Mouse (Mus musculus): ENCODE results near the gene Klf7.
A peak's percentile ranks its signal among the peaks of the same experiment; 100 is the strongest.

The Klf7 gene

GRCm38 (mm10) chr1:64066320-64067254, 55.5 kb downstream of the Klf7 start:
- DNase-seq (ENCODE audit: low spot score in 2 of 2), result peak in 1 of 2 experiments; percentile 46

GRCm38 (mm10) chr1:64061488-64061887, 60.6 kb downstream of the Klf7 start:
- no peak for DNase-seq (ENCODE audit: low spot score in 2 of 2)

GRCm38 (mm10) chr1:64060699-64061454, 61.2 kb downstream of the Klf7 start:
- DNase-seq (ENCODE audit: low spot score in 2 of 2), result no peak

GRCm38 (mm10) chr1:64060116-64060515, 62.0 kb downstream of the Klf7 start:
- DNase-seq (ENCODE audit: low spot score in 2 of 2), result no peak

GRCm38 (mm10) chr1:64056541-64056940, 65.5 kb downstream of the Klf7 start:
- DNase-seq (ENCODE audit: low spot score in 2 of 2), result no peak

- no peak for DNase-seq (ENCODE audit: low spot score in 2 of 2)
These were observed 66.1 kb downstream of the Klf7 start for GRCm38 (mm10) chr1:64055978-64056377.

GRCm38 (mm10) chr1:64055210-64055609, 66.9 kb downstream of the Klf7 start:
- DNase-seq (ENCODE audit: low spot score in 2 of 2), result no peak

GRCm38 (mm10) chr1:64052069-64052750, 69.9 kb downstream of the Klf7 start:
- no peak for DNase-seq (ENCODE audit: low spot score in 2 of 2)

GRCm38 (mm10) chr1:64048567-64048966, 73.5 kb downstream of the Klf7 start:
- DNase-seq (ENCODE audit: low spot score in 2 of 2), result no peak

- DNase-seq (ENCODE audit: low spot score in 2 of 2), result no peak
These were observed 75.3 kb downstream of the Klf7 start for GRCm38 (mm10) chr1:64046802-64047156.

- no peak for DNase-seq (ENCODE audit: low spot score in 2 of 2)
These were observed 75.8 kb downstream of the Klf7 start for GRCm38 (mm10) chr1:64046087-64046801.

- DNase-seq (ENCODE audit: low spot score in 2 of 2), result no peak
These were observed 77.5 kb downstream of the Klf7 start for GRCm38 (mm10) chr1:64044577-64044976.

GRCm38 (mm10) chr1:64040831-64041383, 81.2 kb downstream of the Klf7 start:
- no peak for DNase-seq (ENCODE audit: low spot score in 2 of 2)

GRCm38 (mm10) chr1:64040061-64040686, 81.9 kb downstream of the Klf7 start:
- no peak for DNase-seq (ENCODE audit: low spot score in 2 of 2)

GRCm38 (mm10) chr1:64038343-64038742, 83.7 kb downstream of the Klf7 start:
- DNase-seq (ENCODE audit: low spot score in 2 of 2), result no peak

- no peak for DNase-seq (ENCODE audit: low spot score in 2 of 2)
These were observed 84.3 kb downstream of the Klf7 start for GRCm38 (mm10) chr1:64037800-64038199.

- DNase-seq (ENCODE audit: low spot score in 2 of 2), result no peak
These were observed 85.1 kb downstream of the Klf7 start for GRCm38 (mm10) chr1:64036881-64037452.

- DNase-seq (ENCODE audit: low spot score in 2 of 2), result no peak
These were observed 86.3 kb downstream of the Klf7 start for GRCm38 (mm10) chr1:64035804-64036203.

GRCm38 (mm10) chr1:64035087-64035791, 86.8 kb downstream of the Klf7 start:
- no peak for DNase-seq (ENCODE audit: low spot score in 2 of 2)
